Mouse (Mus musculus) lung, postnatal 0 days (tissue): ENCODE data around the gene AL607142.1.

Experiments
- CTCF ChIP-seq: IDR thresholded peaks from 2 replicates; pipeline ENCODE4 v1.5.1; 2016; ENCODE audit warnings: antibody characterized with exemption, mild to moderate bottlenecking
- EP300 ChIP-seq: IDR thresholded peaks from 2 replicates; pipeline ENCODE4 v1.6.1; 2016; ENCODE audit warnings: antibody characterized with exemption, mild to moderate bottlenecking, control low read depth

- no peak for TF ChIP-seq CTCF
- no peak for TF ChIP-seq EP300
Measured at GRCm38 (mm10) chr4:120067592-120068235, 2.9 kb downstream of the AL607142.1 start.
